8 mouse cellular contexts compared by ENCODE assay signal in genomic region chr5:124221037-124221735, GRCm38 (mm10). TPM values are rescaled to one million over a fixed set of nuclear protein-coding genes. Genes with fewer than 3 reads are reported as not detected.
DNase-seq lines count a peak whose midpoint lies in the region; ATAC-seq and TF ChIP-seq lines count a peak whose summit lies in the region.

No protein-coding gene starts in this region.

- H3K9me3 ChIP-seq in hindbrain, postnatal 0 days (ENCODE audit: low read length) = no peaks in the 10 kb centered on the region
- H3K9me3 ChIP-seq in hindbrain, embryonic 13.5 days = no peaks in the 10 kb centered on the region
- no peaks in the 10 kb centered on the region for H3K9me3 ChIP-seq in kidney, postnatal 0 days (replicated peaks; ENCODE audit: low read length)

- no peak overlapping the region for H3K9ac ChIP-seq in hindbrain, postnatal 0 days (replicated peaks; ENCODE audit: low read length)
- no peak overlapping the region for H3K9ac ChIP-seq in hindbrain, embryonic 13.5 days
- no peak overlapping the region for H3K9ac ChIP-seq in kidney, postnatal 0 days (ENCODE audit: low read depth, low read length)

- WGBS in hindbrain, postnatal 0 days = 38% methylated on average over 7 of the region's 7 CpGs
- WGBS in hindbrain, embryonic 13.5 days = 60% methylated on average over 7 of the region's 7 CpGs
- WGBS in kidney, postnatal 0 days = 53% methylated on average over 7 of the region's 7 CpGs

- peak; percentile 11; the same call in 1 of the 2 replicates for TF ChIP-seq CTCF in hindbrain, postnatal 0 days (IDR thresholded peaks at IDR 0.05; ENCODE audit: low read depth)
- no peak for TF ChIP-seq CTCF in kidney, postnatal 0 days (IDR thresholded peaks at IDR 0.05; ENCODE audit: low read depth)

- peaks cover 22% of the 10 kb centered on the region for H3K4me1 ChIP-seq in hindbrain, postnatal 0 days (ENCODE audit: insufficient read depth, low read length)
- peaks cover 61% of the 10 kb centered on the region for H3K4me1 ChIP-seq in hindbrain, embryonic 13.5 days (replicated peaks)
- peaks cover 12% of the 10 kb centered on the region; the same call in 1 of the 2 replicates for H3K4me1 ChIP-seq in kidney, postnatal 0 days (replicated peaks; ENCODE audit: insufficient read depth, low read length)

- no peaks in the 10 kb centered on the region for H3K27me3 ChIP-seq in hindbrain, postnatal 0 days (ENCODE audit: insufficient read depth, low read length)
- H3K27me3 ChIP-seq in hindbrain, embryonic 13.5 days = 0 out of 2 replicates have a peak, but pooled peaks cover 3% of the 10 kb centered on the region
- H3K27me3 ChIP-seq in kidney, postnatal 0 days (ENCODE audit: insufficient read depth, low read length) = no peaks in the 10 kb centered on the region

- peak; percentile 69 for DNase-seq in hindbrain, postnatal 0 days (ENCODE audit: low spot score)
- peak; percentile 87 for DNase-seq in adrenal gland, postnatal 14 days
- DNase-seq in gastrocnemius, postnatal 25 days = peak; percentile 91
- peak; percentile 75 for DNase-seq in kidney, postnatal 0 days (ENCODE audit: low spot score)
- peak; percentile 75 to 81 for DNase-seq in lung, adult 18-20 months
- DNase-seq in telencephalon, adult 2 months (ENCODE audit: low read depth, low spot score) = peak; percentile 98
- no peak for DNase-seq in c-Kit-positive CD71-positive TER-119-positive erythroid progenitor cells, embryonic 14.5 days (ENCODE audit: low spot score)

- no peak overlapping the region for H3K27ac ChIP-seq in hindbrain, postnatal 0 days
- no peak overlapping the region for H3K27ac ChIP-seq in hindbrain, embryonic 13.5 days
- peak overlapping the region; percentile 47; the same call in 1 of the 2 replicates for H3K27ac ChIP-seq in kidney, postnatal 0 days

- no peak overlapping the region for H3K4me2 ChIP-seq in hindbrain, postnatal 0 days (ENCODE audit: low read depth, low read length)
- H3K4me2 ChIP-seq in hindbrain, embryonic 13.5 days = no peak overlapping the region
- H3K4me2 ChIP-seq in kidney, postnatal 0 days (ENCODE audit: low read length) = no peak overlapping the region

- peak; percentile 79; the same call in 1 of the 2 replicates for ATAC-seq in hindbrain, postnatal 0 days
- ATAC-seq in hindbrain, embryonic 13.5 days (ENCODE audit: low FRiP score) = no peak
- no peak for ATAC-seq in kidney, postnatal 0 days (replicated peaks; ENCODE audit: low FRiP score, low read depth)

- no peak overlapping the region for H3K4me3 ChIP-seq in hindbrain, postnatal 0 days (ENCODE audit: low read length)
- H3K4me3 ChIP-seq in hindbrain, embryonic 13.5 days = no peak overlapping the region
- H3K4me3 ChIP-seq in kidney, postnatal 0 days (replicated peaks; ENCODE audit: low read depth, low read length) = no peak overlapping the region

- no peaks in the 10 kb centered on the region for H3K36me3 ChIP-seq in hindbrain, postnatal 0 days (ENCODE audit: insufficient read depth, low read length)
- H3K36me3 ChIP-seq in hindbrain, embryonic 13.5 days = no peaks in the 10 kb centered on the region
- no peaks in the 10 kb centered on the region for H3K36me3 ChIP-seq in kidney, postnatal 0 days (ENCODE audit: insufficient read depth, low read length)

RNA-seq across cellular contexts. Expression of gene Pitpnm2, which starts 28.4 kb away (rescaled TPM):
- total RNA-seq in hindbrain, postnatal 0 days (2014; rRNA removed) = 43.9 and 44.1 TPM in 2 replicates
- 7.6 TPM in 2 replicates for polyA plus RNA-seq in hindbrain, postnatal 0 days (2015; fragmentation: Nextera tagmentation; extraction: Ambion mirVana)
- polyA plus RNA-seq in hindbrain, embryonic 13.5 days (2015; fragmentation: Nextera tagmentation; extraction: Ambion mirVana) = 7.4 and 8.3 TPM in 2 replicates
- 48.8 and 51.8 TPM in 2 replicates for total RNA-seq in adrenal gland, postnatal 14 days (2021)
- total RNA-seq in gastrocnemius, postnatal 25 days (2021) = 10 to 100 TPM; 16.7 to 17.6 TPM
- polyA plus RNA-seq in kidney, postnatal 0 days (2015; fragmentation: Nextera tagmentation; extraction: Ambion mirVana) = 3.0 and 3.1 TPM in 2 replicates
